Mouse (Mus musculus): ENCODE data around the gene 1500011B03Rik.

DNA sequence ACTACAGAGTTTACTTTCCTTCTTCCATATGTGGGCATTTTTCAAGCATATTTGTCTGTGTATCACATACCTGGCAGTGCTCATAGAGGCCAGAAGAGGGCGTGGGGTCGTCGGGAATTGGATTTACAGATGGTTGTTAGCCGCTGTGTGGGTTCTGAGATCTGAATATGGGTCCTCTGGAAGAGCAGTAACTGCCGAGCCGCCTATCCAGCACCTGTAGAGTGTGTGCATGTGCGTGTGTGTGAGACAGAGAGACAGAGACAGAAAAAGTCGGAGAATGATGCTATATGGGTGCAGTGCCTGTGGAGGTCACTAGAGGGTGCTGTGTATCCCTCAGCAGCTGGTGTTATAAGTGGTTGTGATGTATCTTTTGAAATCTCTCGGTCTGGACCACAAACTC, 929 bp upstream of the 1500011B03Rik start:
- TF ChIP-seq CTCF (IDR thresholded peaks at IDR 0.05; ENCODE audit: control insufficient read depth, insufficient read depth, insufficient replicate concordance, low read depth, low read length) (peak; percentile 73), POLR2A (IDR thresholded peaks at IDR 0.05; ENCODE audit: control insufficient read depth, low read depth, low read length) (no peak)

All from testis, adult 2 months (tissue).